Mouse (Mus musculus) thymus, adult 2 months (tissue): ENCODE results near the gene Tmed2.

Experiments used
- CTCF ChIP-seq: fragments of 200-500 bp; IDR thresholded peaks from 2 replicates; pipeline ENCODE4 v1.5.1; 2012; ENCODE audit warnings: mild to moderate bottlenecking, control low read depth, low read length, moderate library complexity, borderline replicate concordance; ENCODE audit not compliant: control insufficient read depth, poor library complexity, insufficient read depth; ENCODE audit errors: extremely low read depth
- POLR2A ChIP-seq: fragments of 200-500 bp; IDR thresholded peaks from 2 replicates; pipeline ENCODE4 v1.6.1; 2012; ENCODE audit warnings: mild to moderate bottlenecking, low read length, control low read depth, moderate library complexity; ENCODE audit not compliant: control insufficient read depth, poor library complexity, insufficient read depth; ENCODE audit errors: extremely low read depth

GRCm38 (mm10) chr5:124598224-124599174 is 58.0 kb downstream of the Tmed2 start:
- no peak for TF ChIP-seq CTCF
- no peak for TF ChIP-seq POLR2A
